Mouse (Mus musculus) skeletal muscle tissue, adult 2 months (tissue): ENCODE data around the gene Erich3.
"Not testable (repeated sequence)": the region's sequence is repeated elsewhere in the genome, so short reads cannot be mapped to it uniquely, and the experiment has no call there.

Experiments
- DNase-seq: peaks from one replicate; pipeline ENCODE4 v3.0.0-alpha.2; 2012; ENCODE audit warnings: low read depth, low spot score

Erich3 gene

GRCm38 (mm10) chr3:154663545-154663944 is at the start of gene Erich3:
Gene Erich3 (plus strand): TSS chr3:154663859.
- DNase-seq = no peak

DNA sequence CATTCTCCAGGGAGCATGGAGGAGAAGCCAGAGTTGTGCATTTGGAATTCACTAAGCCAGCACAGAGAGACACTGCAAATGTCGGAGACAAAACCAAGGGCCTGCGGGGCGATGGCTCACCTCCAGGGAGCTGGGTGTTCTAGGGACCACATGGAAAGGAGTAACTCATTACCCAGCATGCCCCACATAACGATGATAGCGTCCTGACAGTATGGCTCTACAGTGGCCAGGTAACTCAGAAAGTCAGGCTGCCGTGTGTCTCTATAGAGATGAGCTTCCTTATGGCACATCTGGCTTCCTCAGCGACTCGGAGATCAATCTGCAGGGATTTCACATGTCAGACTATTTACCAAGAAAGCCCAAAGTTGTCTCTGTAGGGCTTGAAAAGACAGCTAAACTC is 48.9 kb upstream of the Erich3 start:
- no peak for DNase-seq

DNA sequence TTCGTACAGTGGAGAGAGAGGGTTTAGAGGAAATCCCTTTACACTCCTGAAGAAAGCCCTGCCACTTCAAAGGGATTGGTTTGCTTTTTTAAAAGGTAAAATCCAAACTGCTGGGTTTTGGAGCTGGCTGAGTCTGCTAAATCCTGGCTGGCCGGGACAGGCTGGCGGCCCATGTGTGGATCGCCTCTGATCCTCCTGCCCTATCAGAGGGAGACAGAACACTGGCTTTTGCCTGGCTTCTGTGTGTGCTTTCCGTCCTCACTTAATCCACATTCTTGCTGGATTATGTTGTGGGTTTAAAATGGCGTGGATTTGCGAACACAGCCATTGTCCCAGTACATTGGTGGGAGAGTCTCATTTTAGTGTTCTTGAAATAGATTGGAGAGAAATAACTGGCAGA is 48.4 kb upstream of the Erich3 start:
- DNase-seq = no peak

DNA sequence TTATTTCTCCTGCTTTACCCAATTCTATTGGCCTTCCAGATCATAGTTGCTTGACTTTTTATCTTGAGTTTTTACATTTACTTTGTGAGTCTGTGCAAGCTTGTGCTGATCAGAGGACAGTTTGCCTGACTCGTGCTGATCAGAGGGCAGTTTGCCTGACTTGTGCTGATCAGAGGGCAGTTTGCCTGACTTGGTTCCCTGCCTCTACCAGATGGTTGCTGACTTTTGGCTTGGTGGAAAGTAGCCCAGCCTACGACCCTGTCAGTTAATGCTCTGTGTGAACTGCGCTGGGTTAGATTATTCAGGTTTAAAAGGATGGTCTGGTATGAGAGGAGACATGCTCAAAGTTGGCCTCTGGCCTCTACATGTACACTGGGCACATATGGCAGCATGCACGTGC is 47.6 kb upstream of the Erich3 start:
- no peak for DNase-seq

DNA sequence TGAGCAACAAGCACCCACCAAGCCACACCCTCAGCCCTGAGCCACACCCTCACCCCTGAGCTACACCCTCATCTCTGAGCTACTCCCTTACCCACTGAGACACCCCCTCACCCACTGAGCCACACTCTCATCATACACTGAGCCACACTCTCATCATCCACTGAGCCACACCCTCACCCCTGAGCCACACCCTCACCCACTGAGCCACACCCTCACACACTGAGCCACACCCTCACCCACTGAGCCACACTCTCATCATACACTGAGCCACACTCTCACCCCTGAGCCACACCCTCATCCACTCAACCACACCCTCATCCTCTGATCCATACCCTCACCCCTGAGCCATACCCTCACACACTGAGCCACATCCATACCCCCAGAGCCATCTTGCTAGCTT is 35.4 kb upstream of the Erich3 start:
- no peak for DNase-seq

DNA sequence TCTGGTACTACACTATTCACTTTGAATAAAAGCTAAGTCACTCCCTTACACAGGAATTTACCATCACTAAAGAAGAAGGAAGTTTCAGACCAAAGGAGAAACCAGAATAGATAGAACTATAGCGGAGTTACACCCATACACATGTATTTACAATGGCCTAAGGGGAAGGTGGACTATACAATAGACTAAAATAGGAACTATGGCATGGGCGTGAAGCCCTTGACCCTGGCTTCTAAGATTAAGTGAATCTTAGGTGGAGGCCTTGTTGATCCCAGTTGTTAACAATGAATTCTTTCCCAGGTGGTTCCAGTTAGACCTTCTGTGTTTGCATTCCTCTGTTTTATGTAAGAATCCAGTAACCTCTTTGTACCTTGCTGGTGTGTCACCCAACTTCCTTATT is 32.4 kb upstream of the Erich3 start:
- DNase-seq = not testable (repeated sequence)

GRCm38 (mm10) chr3:154633091-154633490 is 30.6 kb upstream of the Erich3 start:
- no peak for DNase-seq

DNA sequence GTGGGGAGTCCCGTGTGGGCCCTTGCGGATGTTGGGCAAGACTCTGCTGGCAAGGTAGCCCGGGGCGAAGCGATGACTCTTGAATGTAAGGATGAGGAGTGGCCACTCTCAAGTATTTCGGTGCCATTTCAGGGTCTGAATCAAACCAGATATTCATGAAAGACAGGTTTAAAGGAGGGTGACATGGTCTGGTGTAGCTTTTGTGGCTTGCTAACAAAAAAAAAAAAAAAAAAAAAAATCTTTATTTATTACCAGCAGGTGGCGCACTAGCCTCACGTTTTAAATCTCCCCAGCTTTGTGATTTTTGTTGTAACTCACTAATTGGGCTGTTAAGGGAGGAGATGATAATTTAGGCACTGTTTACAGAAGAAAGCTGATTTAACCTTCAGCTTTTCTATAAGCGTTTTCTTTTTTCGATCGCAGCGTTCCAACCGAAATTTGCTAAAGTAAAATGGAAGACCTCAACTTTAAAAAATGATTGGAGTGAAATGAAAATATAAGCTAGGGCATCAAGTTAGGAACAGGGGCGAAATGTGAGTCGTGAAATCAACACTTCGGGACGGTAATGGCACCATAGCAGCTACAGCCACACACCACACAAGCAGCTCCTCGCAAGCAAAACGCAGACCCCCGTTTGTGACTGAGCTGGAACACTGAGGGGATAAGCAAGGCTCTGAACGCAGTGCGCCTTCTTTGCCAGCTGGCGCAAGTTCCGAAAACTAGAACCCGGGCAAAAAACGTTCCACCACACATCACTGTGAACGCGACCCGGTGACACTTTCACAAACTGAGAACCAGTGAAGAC is 16.8 kb upstream of the Erich3 start:
- no peak for DNase-seq

GRCm38 (mm10) chr3:154647443-154647780 is 16.2 kb upstream of the Erich3 start:
- no peak for DNase-seq

- no peak for DNase-seq
These were observed 14.0 kb upstream of the Erich3 start for GRCm38 (mm10) chr3:154649411-154650285.

- no peak for DNase-seq
These were observed 12.4 kb upstream of the Erich3 start for GRCm38 (mm10) chr3:154651192-154651821.

GRCm38 (mm10) chr3:154652581-154653420 is 10.9 kb upstream of the Erich3 start:
- no peak for DNase-seq

DNA sequence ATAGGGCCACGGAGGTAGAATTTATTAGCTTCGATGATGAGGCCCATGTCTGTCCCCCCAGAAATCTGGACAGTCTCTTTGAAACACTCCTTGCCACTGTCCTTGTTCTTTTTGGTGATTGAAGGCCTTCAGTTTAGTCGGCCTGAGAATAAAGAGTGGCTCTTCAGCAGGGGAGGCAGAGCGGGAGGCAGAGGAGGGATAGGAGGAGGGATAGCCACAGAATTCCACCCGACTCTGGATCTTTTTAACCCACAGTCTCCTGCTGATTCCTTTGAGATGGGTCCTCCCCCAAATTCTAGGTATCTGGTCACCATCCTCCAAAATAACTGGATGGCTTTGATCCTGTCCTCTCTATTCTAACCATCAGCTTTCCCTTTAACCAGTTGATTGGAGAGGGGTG is 10.2 kb upstream of the Erich3 start:
- DNase-seq = no peak

- no peak for DNase-seq
These were observed 9.4 kb upstream of the Erich3 start for GRCm38 (mm10) chr3:154654284-154654683.

GRCm38 (mm10) chr3:154654901-154655300 is 8.8 kb upstream of the Erich3 start:
- DNase-seq = no peak

- DNase-seq = no peak
These were observed 7.9 kb upstream of the Erich3 start for GRCm38 (mm10) chr3:154655711-154656110.

DNA sequence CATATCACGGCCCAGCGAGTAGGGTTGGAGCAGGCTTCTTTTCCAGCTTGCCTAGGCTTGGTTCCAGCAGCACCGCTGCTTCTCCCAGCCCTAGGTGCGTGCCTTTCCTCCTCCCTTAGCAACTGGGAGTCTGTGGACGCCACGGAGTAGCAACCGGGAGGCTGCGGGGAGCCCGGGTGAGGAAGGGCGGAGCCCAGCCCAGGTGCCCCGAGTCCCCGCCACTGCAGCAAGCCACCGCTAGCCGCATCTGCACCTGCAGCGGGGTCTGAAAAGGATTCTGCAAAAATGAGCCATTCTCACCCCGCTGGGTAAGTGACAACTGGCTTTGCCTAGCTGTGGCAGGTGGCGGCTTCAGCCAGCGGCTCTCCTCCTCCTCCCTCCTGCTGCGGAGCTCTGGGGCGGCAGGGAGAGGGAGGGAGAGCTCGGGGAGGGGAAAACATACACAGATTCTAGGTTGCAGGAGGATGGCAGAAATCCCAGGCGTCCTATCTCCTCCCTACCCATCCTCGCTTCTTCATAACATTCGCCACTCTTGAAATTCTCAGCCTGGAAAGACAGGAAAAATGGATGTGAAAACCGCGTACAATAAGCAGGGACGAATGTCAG is 420 bp downstream of the Erich3 start:
- DNase-seq = no peak

GRCm38 (mm10) chr3:154664636-154665035 is 977 bp downstream of the Erich3 start:
- no peak for DNase-seq

DNA sequence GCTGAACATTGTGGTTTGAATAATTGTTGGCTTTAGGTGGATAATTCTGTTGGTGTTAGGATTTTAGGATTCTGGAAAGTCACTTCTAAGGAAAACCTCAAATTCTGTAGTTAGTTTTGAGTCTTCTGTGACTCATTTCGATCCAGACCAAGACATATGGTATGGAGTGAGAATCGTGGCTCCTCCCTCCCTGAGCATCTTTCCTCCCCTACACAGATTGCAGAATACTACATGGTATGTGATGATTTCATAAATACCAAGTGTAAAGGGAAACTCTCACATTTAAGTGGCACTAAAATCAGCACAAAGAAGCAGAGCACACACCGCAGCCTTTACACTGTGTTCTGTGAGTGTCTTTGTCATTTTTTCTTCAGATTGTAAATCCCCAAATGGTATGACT is 4.8 kb downstream of the Erich3 start:
- DNase-seq = no peak

- DNase-seq = no peak
These were observed 6.9 kb downstream of the Erich3 start for GRCm38 (mm10) chr3:154670584-154670983.

DNA sequence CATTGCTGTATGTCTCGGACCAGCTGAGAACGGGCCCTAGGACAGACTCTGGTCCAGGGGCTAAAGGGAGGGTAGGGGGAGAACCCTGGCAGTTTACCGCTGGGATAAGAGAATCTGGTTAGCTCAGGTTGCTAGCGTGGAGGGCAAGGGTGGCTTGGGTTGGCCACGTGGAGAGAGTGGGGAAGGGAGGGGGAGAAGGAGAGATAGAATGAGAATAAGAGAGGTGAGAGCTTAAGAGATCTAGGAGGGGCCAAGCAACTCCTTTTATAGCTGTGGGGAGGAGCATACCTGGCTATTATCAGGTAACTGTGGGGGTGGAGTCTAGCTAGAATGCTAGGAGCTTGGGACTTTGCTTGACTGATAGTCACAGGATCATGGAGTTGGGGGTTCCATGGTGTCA is 7.4 kb downstream of the Erich3 start:
- no peak for DNase-seq
